Mouse (Mus musculus) intestine, embryonic 14.5 days (tissue): ENCODE measurements around the gene Saxo1. TPM values are rescaled to one million over a fixed set of nuclear protein-coding genes. Genes with fewer than 3 reads are reported as not detected.

ENCODE experiments used
- ATAC-seq: fragments of 200-750 bp; cut with Nextera tagmentation; replicated peaks from 2 replicates; pipeline ENCODE4 v1.8.0; 2017; ENCODE audit warnings: low read depth, moderate number of reproducible peaks, moderate TSS enrichment, moderate library complexity; ENCODE audit not compliant: low FRiP score, low TSS enrichment
- DNase-seq: peaks from one replicate; pipeline ENCODE4 v3.0.0-alpha.2; 2018; ENCODE audit warnings: low spot score
- H3K27ac ChIP-seq: fragments of 300-500 bp; sonication (generic); 2 replicates; pipeline ENCODE4 v1.5.1; 2014; ENCODE audit warnings: low read depth, mild to moderate bottlenecking, control low read depth
- H3K27me3 ChIP-seq: fragments of 300-500 bp; sonication (generic); replicated peaks from 2 replicates; pipeline ENCODE4 v1.6.1; 2014; ENCODE audit warnings: low read length, control low read depth; ENCODE audit not compliant: control insufficient read depth, insufficient read depth
- H3K36me3 ChIP-seq: fragments of 300-500 bp; sonication (generic); 2 replicates; pipeline ENCODE4 v1.6.1; 2014; ENCODE audit warnings: low read length, control low read depth; ENCODE audit not compliant: control insufficient read depth, insufficient read depth
- H3K4me1 ChIP-seq: fragments of 300-500 bp; sonication (generic); replicated peaks from 2 replicates; pipeline ENCODE4 v1.6.1; 2014; ENCODE audit warnings: low read length, control low read depth, mixed read lengths; ENCODE audit not compliant: control insufficient read depth, insufficient read depth
- H3K4me2 ChIP-seq: fragments of 300-500 bp; sonication (generic); 2 replicates; pipeline ENCODE4 v1.6.1; 2014; ENCODE audit warnings: low read length
- H3K4me3 ChIP-seq: fragments of 300-500 bp; sonication (generic); 2 replicates; pipeline ENCODE4 v1.5.1; 2014; ENCODE audit warnings: low read depth, low read length, control low read depth, mixed read lengths
- H3K9ac ChIP-seq: fragments of 300-500 bp; sonication (generic); 2 replicates; pipeline ENCODE4 v1.6.1; 2014; ENCODE audit warnings: mild to moderate bottlenecking, low read length
- H3K9me3 ChIP-seq: fragments of 300-500 bp; sonication (generic); 2 replicates; pipeline ENCODE4 v1.6.1; 2016; ENCODE audit warnings: low read length, control low read depth; ENCODE audit not compliant: control insufficient read depth
- WGBS: fragments of 180-500 bp; shearing (Covaris S2); extraction: QIAGEN DNeasy Blood & Tissue Kit; methylation state at CpG from one replicate; pipeline ENCODE4 v1.1.7; 2014; 5-methylcytosine and 5-hydroxymethylcytosine counted together
- polyA plus RNA-seq: library from polyadenylated mRNA; unstranded; fragments of >200 nt; fragmentation: Nextera tagmentation; extraction: Ambion mirVana; gene quantifications from 2 replicates; pipeline ENCODE4 v1.2.1, GENCODE M21; 2014

The Saxo1 gene
- polyA plus RNA-seq = not detected in 2 replicates

DNA sequence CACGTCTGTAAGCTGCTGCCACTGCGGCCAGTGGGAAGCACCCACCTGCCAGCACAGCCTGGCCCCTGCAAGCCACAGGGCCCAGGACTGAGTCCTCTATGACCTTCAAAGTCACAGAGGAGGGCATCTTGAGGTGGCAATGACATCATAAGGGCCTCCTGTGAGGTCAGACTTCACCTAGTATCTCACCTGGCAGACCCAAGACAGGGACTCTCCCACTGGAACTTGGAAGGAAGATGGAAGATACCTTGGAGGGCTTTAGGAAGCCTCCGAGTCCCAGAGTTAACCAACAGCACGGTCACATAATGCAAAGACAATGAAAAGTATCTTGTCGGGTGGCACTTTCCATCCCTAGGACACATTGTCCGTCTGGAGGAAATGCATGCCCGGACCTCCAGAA is at the start of gene Saxo1:
TSS of gene Saxo1 (minus strand) at position 101 of the 400 bp plus-strand sequence.
- Histone ChIP-seq H3K4me2 (no peak within 1 kb of the TSS), H3K27me3 (no peaks in the 10 kb centered on the region), H3K27ac (no peak within 1 kb of the TSS), H3K36me3 (no peaks in the 10 kb centered on the region), H3K9ac (no peak within 1 kb of the TSS), H3K9me3 (no peaks in the 10 kb centered on the region), H3K4me3 (no peak within 1 kb of the TSS), H3K4me1 (no peaks in the 10 kb centered on the region)
- no peak for ATAC-seq
- 94% methylated on average over 7 of the region's 7 CpGs for WGBS
- DNase-seq = no peak

DNA sequence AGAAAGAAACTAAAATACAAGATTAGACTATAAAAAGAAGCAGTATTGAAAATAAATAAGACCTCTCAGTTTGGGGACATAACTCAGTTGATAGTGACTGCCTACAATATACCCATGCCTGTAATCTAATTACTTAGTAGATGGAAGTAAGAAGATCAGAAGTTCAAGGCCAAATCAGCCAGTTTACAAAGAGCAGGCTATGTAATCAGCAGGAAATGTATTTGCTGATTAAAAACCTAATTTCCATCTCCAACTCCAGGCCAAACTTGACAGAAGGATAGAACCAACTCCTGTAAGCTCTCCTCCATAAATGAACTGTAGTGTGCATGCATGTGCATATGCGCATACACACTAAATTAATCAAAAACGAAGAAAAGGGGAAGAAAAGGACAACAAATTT is 33.2 kb upstream of the Saxo1 start:
- no peak overlapping the region for H3K4me3 ChIP-seq
- no peaks in the 10 kb centered on the region for H3K4me1 ChIP-seq
- WGBS = 90% methylated on average over 2 of the region's 2 CpGs
- ATAC-seq (no peak), DNase-seq (no peak)
- H3K36me3 ChIP-seq = peaks cover 82% of the 10 kb centered on the region
- no peak overlapping the region for H3K9ac ChIP-seq
- H3K27me3 ChIP-seq = no peaks in the 10 kb centered on the region
- no peaks in the 10 kb centered on the region for H3K9me3 ChIP-seq
- H3K27ac ChIP-seq = no peak overlapping the region
- no peak overlapping the region for H3K4me2 ChIP-seq

DNA sequence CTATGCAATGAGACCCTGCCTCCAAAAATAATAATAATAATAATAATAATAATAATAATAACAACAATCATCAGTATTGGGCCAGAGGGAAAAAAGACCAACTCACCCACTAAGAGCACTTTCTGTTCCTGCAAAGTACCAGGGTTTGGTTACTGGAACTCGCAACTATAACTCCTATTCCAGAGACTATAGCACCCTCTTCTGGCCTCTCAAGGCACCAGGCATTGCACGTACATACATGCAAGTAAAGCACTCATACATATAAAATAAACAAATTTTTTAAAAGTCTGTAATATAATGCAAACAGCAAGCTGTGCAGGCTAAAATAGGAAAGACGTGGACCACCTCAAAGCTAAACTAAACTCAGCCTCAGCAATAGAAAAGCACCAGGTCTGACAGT is 30.1 kb upstream of the Saxo1 start:
- Histone ChIP-seq H3K4me3 (no peak overlapping the region), H3K4me1 (no peaks in the 10 kb centered on the region), H3K27me3 (no peaks in the 10 kb centered on the region), H3K4me2 (no peak overlapping the region), H3K36me3 (peaks cover 85% of the 10 kb centered on the region), H3K27ac (no peak overlapping the region), H3K9ac (no peak overlapping the region), H3K9me3 (no peaks in the 10 kb centered on the region)
- ATAC-seq = no peak
- DNase-seq = no peak
- WGBS = 92% methylated on average over 3 of the region's 3 CpGs

DNA sequence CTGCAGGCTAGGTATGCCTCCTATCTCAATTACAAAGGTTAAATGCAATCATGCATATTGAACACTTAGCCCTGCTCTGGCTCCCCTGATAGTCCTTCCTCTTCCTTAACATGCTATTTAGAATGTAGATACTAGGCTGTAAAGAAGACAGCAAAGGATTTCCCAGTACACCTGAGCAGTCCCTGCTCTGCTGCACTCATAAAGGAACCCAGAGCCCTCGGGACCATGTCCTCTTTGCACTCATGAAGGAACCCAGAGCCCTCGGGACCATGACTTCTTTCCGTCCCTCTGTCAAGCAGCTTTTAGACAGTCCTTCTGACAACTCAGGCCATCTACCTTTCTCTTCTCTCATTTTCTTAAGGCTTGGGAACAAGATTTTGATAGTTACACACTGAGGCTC is 22.5 kb upstream of the Saxo1 start:
- WGBS = 79% methylated on average over 3 of the region's 3 CpGs
- DNase-seq = no peak

DNA sequence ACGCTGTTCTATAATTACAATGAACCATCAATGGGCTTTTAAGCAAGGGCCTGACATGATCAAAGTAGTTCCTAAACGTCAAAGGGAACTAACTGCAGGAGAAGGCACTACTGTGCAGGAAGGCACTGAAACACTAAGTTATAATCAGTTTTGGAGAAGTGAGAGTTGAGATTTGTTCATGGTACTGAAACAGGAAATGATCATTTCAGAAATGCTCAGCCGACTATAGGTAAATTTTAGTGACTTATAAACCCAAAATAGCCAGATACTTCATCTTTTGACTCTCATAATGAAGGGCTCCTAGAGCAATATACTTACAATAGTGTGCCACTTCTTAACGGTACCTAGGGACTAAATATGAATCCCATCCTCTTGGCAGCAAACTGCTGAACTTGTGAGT is 21.9 kb upstream of the Saxo1 start:
- H3K36me3 ChIP-seq = peaks cover 45% of the 10 kb centered on the region
- ATAC-seq = no peak

More for the DNA sequence above, 22.5 kb upstream of the Saxo1 start:
- Histone ChIP-seq H3K4me2 (no peak overlapping the region), H3K27ac (no peak overlapping the region), H3K9ac (no peak overlapping the region), H3K27me3 (no peaks in the 10 kb centered on the region), H3K4me3 (no peak overlapping the region), H3K4me1 (peaks cover 10% of the 10 kb centered on the region), H3K9me3 (no peaks in the 10 kb centered on the region), H3K36me3 (peaks cover 50% of the 10 kb centered on the region)
- ATAC-seq = no peak

DNA sequence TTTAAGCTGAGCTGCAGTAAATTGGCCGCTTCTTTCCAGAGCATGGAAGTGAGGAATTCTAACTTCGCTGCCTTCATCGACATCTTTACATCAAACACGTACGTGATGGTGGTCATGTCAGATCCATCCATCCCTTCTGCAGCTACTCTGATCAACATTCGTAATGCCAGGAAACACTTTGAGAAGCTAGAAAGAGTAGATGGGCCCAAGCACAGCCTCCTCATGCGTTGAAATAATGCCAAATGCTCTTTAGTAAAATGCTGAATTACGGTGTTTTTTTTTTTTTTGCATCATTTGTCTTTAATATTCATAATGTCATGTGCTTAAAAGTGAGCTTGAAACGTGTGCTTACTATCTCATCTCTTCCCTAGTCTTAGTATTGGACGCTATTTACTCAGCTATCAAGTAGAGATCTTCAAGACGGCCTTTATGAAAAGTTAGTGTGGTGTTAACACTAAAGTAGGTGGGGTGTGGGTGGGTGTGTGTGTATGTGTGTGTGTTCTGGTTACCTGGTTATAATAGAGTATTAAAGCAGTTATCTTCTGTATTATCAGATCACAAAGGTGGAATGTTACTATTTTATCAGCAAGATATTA is 18.6 kb upstream of the Saxo1 start:
- DNase-seq (no peak), ATAC-seq (no peak)
- 6% methylated on average over 11 of the region's 11 CpGs for WGBS
- Histone ChIP-seq H3K9ac (peak overlapping the region; percentile 72), H3K4me1 (peaks cover 10% of the 10 kb centered on the region), H3K4me3 (peak overlapping the region; percentile 50), H3K4me2 (peak overlapping the region; percentile 48), H3K27me3 (no peaks in the 10 kb centered on the region), H3K27ac (no peak overlapping the region), H3K36me3 (peaks cover 17% of the 10 kb centered on the region; the same call in 1 of the 2 replicates), H3K9me3 (no peaks in the 10 kb centered on the region)

More for the DNA sequence above, 21.9 kb upstream of the Saxo1 start:
- Histone ChIP-seq H3K9me3 (no peaks in the 10 kb centered on the region), H3K4me2 (no peak overlapping the region), H3K4me3 (no peak overlapping the region), H3K27ac (no peak overlapping the region), H3K4me1 (peaks cover 10% of the 10 kb centered on the region), H3K27me3 (no peaks in the 10 kb centered on the region), H3K9ac (no peak overlapping the region)
- WGBS = 77% methylated on average over 4 of the region's 4 CpGs
- no peak for DNase-seq

DNA sequence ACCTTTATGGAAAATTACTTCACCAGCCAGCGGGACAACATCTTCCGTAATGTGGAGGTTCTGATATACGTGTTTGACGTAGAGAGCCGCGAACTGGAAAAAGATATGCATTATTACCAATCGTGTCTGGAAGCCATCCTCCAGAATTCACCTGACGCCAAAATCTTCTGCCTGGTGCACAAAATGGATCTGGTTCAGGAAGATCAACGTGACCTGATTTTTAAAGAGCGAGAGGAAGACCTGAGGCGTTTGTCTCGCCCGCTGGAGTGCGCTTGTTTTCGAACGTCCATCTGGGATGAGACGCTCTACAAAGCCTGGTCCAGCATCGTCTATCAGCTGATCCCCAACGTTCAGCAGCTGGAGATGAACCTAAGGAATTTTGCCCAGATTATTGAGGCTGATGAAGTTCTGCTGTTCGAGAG is 18.0 kb upstream of the Saxo1 start:
- Histone ChIP-seq H3K4me3 (peak overlapping the region; percentile 50), H3K9me3 (no peaks in the 10 kb centered on the region), H3K36me3 (peaks cover 17% of the 10 kb centered on the region; the same call in 1 of the 2 replicates), H3K27ac (peak overlapping the region; percentile 92), H3K27me3 (no peaks in the 10 kb centered on the region), H3K4me1 (peaks cover 10% of the 10 kb centered on the region), H3K9ac (peak overlapping the region; percentile 72), H3K4me2 (peak overlapping the region; percentile 48)
- WGBS = under 1% methylated on average over 20 of the region's 20 CpGs
- peak; percentile 78 for DNase-seq
- ATAC-seq = no peak

DNA sequence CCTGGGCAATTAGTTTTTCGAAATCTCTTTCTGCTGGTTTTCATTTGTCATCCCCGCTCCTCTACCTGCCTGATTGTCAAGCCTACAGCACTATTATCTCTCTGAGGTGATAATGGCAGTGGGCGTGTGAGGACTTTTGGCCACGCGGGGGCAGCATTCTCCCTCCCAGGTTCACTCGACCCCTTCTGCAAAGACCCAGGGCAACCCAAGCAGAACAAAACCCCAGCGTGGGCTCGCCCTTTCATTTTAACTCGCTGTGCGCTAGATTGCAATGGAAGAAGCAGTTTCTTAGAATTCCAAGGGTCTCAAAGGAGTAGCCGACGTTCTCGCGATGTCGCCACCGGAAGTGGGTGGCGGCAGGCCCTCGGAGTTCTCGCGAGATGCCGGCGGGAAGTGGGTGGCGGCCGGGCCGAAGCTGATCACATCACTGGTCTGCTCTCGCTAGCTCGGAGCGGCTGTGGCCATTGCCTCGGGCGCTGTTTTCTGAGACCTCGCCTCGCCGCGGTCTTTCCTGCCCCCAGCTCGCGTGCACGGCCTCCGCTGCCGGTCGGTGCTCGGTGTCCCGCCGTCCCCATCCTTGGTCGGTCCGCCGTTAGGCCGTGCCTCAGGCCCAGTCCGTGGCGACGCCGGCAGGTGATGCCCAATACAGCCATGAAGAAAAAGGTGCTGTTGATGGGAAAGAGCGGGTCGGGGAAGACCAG is 17.3 kb upstream of the Saxo1 start, which contains the start of gene Rraga:
TSS of gene Rraga (plus strand) at position 386 of the 701 bp plus-strand sequence.
- no peaks in the 10 kb centered on the region for H3K9me3 ChIP-seq
- H3K36me3 ChIP-seq = peaks cover 10% of the 10 kb centered on the region; the same call in 1 of the 2 replicates
- no peaks in the 10 kb centered on the region for H3K27me3 ChIP-seq
- WGBS = under 1% methylated on average over 53 of the region's 53 CpGs
- peak within 1 kb of the TSS; percentile 48 for H3K4me2 ChIP-seq
- H3K4me1 ChIP-seq = peaks cover 10% of the 10 kb centered on the region
- peak within 1 kb of the TSS; percentile 72 for H3K9ac ChIP-seq
- H3K4me3 ChIP-seq = peak within 1 kb of the TSS; percentile 50
- ATAC-seq = peak; percentile 96
- peak; percentile 97 for DNase-seq
- peak within 1 kb of the TSS; percentile 92 for H3K27ac ChIP-seq
